Mouse (Mus musculus) frontal cortex, postnatal 10 days (tissue): ENCODE measurements around the gene Acy3.
"Not testable (repeated sequence)": the region's sequence is repeated elsewhere in the genome, so short reads cannot be mapped to it uniquely, and the experiment has no call there.

ENCODE experiments used
- DNase-seq, 2 experiments: peaks; one replicate each; pipeline ENCODE4 v3.0.0; 2022; ENCODE audit warnings: low spot score in 2 of 2, mixed read lengths in 1 of 2

The Acy3 gene

GRCm38 (mm10) chr19:4003112-4003511 lies 16.7 kb downstream of the Acy3 start, which contains the start of gene Doc2g:
Doc2g (plus strand) TSS chr19:4003313.
- DNase-seq: no peak

- DNase-seq: no peak
Observed at GRCm38 (mm10) chr19:4003641-4004040, 17.3 kb downstream of the Acy3 start.

DNA sequence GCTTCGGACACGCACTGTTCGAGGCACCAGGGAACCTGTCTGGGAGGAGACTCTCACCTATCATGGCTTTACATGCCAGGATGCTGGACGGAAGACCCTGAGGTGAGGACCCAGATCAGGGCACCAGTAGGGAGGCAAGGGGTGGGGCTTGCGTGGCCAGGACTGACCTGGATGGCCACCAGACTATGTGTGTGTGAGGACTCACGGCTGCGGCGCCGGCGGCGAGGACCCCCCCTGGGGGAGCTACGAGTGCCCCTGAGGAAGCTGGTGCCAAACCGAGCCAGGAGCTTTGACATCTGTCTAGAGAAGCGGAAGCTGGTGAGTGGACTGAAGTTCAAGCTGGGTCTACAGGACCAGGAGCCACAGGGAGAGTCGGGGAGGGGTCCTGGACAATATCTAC lies 18.0 kb downstream of the Acy3 start:
- peak in 1 of 2 experiments; percentile 7 for DNase-seq

- DNase-seq: peak in 1 of 2 experiments; percentile 11
Observed at GRCm38 (mm10) chr19:4005091-4005490, 18.7 kb downstream of the Acy3 start.

GRCm38 (mm10) chr19:4005971-4006370 lies 19.6 kb downstream of the Acy3 start:
- DNase-seq: peak in 1 of 2 experiments; percentile 5

DNA sequence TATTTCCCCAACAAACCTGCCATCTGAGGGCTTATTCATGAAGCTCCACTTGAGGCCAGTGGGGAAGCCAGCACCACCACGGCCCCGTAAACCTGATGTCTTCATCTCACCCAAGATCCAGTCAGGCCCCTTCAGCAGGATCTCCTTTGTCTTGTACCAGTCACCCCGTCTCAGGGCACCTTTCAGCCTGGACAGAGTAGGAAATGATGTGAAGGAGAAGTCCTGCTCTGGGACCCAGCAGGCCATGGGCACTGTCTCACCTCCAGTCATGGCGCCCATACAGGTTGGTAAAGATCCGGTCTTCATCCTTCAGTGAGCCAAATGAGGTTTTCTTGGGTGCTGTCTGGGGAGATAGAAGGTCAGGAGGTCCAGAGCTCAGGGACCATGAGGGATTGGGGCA lies 24.7 kb downstream of the Acy3 start:
- DNase-seq: no peak

DNA sequence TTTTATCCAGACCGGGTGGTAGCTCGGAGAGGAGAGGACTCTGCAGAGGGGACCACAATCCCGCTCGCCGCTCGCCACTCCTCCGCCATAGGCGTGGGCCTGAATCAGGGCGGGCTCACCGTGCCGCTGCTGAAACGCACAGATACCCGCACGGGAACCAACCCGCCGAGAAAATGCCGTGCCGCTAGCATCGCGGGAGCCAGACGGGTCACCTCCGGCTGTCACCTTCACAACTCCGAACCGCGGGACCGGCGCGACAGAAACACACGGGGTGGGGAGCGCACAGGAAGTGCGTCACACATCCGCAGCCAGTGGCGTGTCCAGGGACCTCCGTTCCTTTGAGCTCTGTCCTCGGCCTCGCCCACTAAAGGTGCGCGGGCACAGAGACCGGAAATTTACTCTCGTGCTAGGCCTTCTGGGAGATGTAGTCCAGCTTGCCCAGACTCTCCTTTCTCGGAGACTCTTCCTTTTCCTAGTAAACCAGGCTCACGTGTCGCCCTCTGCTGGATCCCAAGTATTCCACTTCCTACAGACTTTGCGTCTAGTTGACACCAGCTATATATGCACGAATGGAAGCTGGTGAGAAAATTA lies 26.2 kb downstream of the Acy3 start, which contains the start of gene Ndufv1:
Ndufv1 (minus strand) TSS at position 375 of the 591 bp plus-strand sequence.
- DNase-seq: peak; percentile 97 to 98

- DNase-seq: no peak
Observed at GRCm38 (mm10) chr19:4013066-4013465, 26.7 kb downstream of the Acy3 start.

- DNase-seq: no peak
Observed at GRCm38 (mm10) chr19:4014802-4015201, 28.4 kb downstream of the Acy3 start.

- no peak for DNase-seq
Observed at GRCm38 (mm10) chr19:4015635-4016034, 29.3 kb downstream of the Acy3 start.

GRCm38 (mm10) chr19:4017921-4018587 lies 31.7 kb downstream of the Acy3 start:
- DNase-seq: no peak

DNA sequence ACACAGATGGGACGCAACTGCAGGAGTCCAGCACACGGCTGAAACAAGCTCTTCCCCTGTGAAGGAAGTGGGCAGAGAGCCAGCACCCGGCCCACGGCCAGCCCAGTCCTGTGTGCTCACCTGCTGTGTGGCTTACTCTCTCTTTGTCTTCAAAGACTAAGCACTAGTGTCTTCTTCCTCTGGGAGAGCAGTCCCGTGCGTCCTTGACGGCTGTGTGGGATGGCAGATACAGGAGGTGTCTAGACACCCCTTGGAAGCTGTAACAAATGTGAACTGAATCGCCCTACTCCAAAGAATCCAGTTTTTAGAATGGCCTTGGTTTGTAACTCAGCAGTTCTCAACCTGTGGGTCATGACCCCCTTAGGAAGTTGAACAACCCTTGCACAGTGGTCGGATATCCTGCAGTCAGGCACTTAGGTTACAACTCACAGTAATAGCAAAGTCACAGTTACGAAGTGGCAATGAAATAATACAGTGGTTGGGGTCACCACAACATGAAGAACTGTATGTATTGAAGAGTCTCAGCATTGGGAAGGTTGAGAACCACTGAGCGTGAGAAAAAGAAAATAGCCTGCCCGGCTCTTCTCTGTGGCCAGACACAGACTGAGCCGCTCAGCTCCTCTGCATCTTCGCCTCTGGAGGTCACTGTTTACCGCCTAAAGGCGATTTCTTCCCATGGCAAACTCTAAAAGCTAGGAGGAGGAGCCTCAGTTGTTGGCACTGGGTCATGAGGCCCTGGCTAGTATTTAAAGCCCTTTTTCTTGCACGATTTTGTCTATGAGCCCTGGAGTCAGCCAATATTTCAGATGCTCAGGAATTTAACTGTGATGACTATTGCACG lies 32.6 kb downstream of the Acy3 start:
- DNase-seq: peak in 1 of 2 experiments; percentile 76

- DNase-seq: no peak
Observed at GRCm38 (mm10) chr19:4023185-4023584, 36.8 kb downstream of the Acy3 start.

DNA sequence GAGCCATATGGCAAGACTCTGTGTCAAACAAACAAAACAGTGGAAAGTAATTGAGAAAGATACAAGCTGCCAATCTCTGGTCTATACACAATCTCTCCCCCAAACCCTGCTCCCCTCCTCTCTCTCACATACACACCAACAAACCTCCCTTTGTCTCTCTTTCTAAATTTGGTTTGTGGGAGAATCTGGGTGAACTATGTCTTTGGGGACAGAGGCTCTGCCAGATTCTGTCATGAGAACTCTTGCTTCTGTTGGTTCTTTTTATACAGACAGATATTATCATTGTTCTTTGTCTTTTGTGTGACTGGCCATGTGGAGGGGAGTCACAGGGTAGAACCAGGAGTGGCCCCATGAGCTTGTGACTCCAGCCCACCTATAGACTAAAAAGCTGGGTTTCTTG lies 41.2 kb downstream of the Acy3 start:
- DNase-seq: no peak

DNA sequence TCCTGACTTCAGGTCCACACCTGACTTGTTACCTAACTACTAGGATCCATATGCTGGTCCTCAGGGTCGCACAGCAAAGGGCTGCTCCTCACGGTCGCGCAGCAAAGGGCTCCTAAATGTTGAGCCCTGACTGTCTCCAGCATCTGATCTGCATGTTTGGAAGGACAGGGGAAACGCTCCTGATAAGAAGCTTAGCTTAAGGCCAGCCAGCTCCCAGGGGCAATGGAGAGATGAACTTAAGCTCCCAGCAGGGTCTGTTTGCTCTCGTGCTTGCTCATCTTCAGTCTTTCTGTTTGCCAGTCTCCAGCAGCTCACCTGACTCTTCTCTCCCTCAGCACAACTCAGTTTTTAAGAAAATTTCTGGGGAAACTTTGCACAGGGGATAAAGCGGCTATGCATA lies 46.3 kb downstream of the Acy3 start:
- DNase-seq: no peak

GRCm38 (mm10) chr19:4033298-4033697 lies 46.9 kb downstream of the Acy3 start:
- no peak for DNase-seq

GRCm38 (mm10) chr19:4033742-4034141 lies 47.4 kb downstream of the Acy3 start:
- no peak for DNase-seq

DNA sequence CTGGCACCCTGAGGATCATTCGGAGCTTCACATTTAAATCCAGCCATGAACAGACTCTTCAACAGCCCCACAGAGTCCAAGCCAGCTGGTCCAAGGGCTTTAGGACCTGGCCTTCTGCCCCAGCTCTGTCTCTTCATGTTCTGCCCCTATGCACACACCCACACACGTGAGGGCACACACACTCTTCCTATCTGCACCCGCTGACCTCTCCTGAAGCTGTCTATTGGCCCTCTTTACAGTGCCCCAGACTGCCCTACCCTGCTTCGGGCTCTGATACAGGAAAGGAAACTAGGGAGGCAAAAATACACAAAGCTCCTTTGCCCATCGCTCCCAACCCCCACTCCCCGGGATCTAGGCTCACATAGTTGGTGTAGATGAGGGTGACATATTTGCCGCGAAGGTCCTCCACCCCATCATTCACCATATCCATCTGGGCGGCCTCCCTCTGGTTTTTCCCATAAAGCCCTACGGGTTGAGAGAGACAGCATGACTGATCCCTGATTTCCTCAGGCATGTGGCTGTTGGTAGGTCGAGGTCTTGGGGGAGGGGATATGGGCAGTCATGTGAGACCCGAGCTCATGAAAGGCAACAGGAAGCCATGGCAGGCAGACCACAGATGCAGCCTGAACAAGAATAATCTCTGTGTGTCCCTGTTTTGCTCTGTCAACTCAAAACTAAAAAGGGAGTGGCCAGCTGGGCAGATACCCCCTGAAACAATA lies 50.1 kb downstream of the Acy3 start:
- DNase-seq: no peak

DNA sequence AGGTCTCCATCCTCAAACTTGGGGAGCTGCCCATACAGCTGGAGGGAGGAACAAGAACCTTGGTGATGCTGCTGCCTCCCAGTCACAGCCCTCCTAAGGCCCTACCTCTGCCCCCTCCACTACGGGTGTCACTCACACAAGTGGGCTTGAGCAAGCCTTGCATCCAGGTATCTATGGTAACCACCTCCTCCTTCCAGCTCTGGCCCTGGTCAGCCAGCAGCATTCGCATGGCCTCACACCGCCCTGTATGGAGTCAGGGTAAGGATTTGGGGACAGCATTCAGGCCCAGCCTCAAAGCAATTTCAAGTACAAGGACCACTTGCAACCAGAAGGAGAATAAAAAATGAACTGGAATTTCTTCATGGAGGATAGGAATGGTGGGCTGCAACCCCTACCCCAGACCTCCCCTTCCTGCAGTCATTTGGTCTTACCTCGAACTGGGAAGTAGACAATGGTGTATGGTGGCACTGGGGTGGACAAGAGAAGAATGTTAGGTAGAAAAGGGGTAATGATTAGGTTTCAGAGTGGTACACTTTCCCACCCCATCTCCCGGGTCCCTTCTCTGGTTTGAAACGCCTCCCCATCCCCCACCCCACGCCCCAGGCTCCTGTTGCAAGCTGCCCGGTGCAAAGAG lies 50.9 kb downstream of the Acy3 start:
- DNase-seq: not testable (repeated sequence)

GRCm38 (mm10) chr19:4037788-4038232 lies 51.4 kb downstream of the Acy3 start, which contains the start of gene Gstp1:
Gstp1 (minus strand) TSS chr19:4037985.
- peak; percentile 73 to 83 for DNase-seq
